Mouse (Mus musculus): ENCODE measurements around the gene Lgals3bp. TPM values are rescaled to one million over a fixed set of nuclear protein-coding genes. Genes with fewer than 3 reads are reported as not detected.

Gene Lgals3bp
- total and polyA plus RNA-seq, 3 experiments: 3.0 to 18.3 TPM; not detected in 1

- Histone ChIP-seq H3K27me3 (ENCODE audit: control insufficient read depth in 1 of 2, insufficient read depth in 2 of 2, low read length in 2 of 2) (peaks cover 2 to 5% of the 10 kb centered on the region in 2 experiments; a peak in 3 of 4 replicates), H3K79me2 (ENCODE audit: control insufficient read depth, insufficient read depth, low read length, poor library complexity) (no peaks in the 10 kb centered on the region), H3K4me1 (ENCODE audit: control insufficient read depth in 1 of 2, insufficient read depth in 2 of 2, low read length in 2 of 2) (peaks cover 6 to 13% of the 10 kb centered on the region in 2 experiments; a peak in 3 of 4 replicates), H3K4me3 (ENCODE audit: control insufficient read depth in 1 of 2, insufficient read depth in 1 of 2, low read depth in 2 of 2, low read length in 2 of 2) (no peak overlapping the region), H3K36me3 (ENCODE audit: control insufficient read depth in 1 of 2, insufficient read depth in 2 of 2, low read length in 2 of 2) (peaks cover 0 to 10% of the 10 kb centered on the region in 2 experiments; a peak in 2 of 4 replicates), H3K9ac (ENCODE audit: control insufficient read depth, low read depth, low read length, poor library complexity, severe bottlenecking) (no peak overlapping the region), H3K9me3 (replicated peaks; ENCODE audit: insufficient read depth, low read length) (no peaks in the 10 kb centered on the region), H3K27ac (ENCODE audit: control insufficient read depth, low read depth, low read length) (no peak overlapping the region)
- TF ChIP-seq ZNF384 (IDR thresholded peaks at IDR 0.05; ENCODE audit: low read depth, low read length): no peak
- TF ChIP-seq GATA1 (IDR thresholded peaks at IDR 0.05; ENCODE audit: low read depth, low read length): no peak
- TF ChIP-seq POLR2AphosphoS5 (IDR thresholded peaks at IDR 0.05; ENCODE audit: borderline replicate concordance, low read depth, low read length): no peak
- TF ChIP-seq JUND (IDR thresholded peaks at IDR 0.05; ENCODE audit: low read depth, low read length): no peak
- no peak for TF ChIP-seq TBP (IDR thresholded peaks at IDR 0.05; ENCODE audit: low read depth, low read length)
- TF ChIP-seq MYB (IDR thresholded peaks at IDR 0.05; ENCODE audit: low read depth, low read length): no peak
- no peak for TF ChIP-seq ZC3H11A (IDR thresholded peaks at IDR 0.05; ENCODE audit: low read depth, low read length)
- no peak for TF ChIP-seq KAT2A (conservative IDR thresholded peaks at IDR 0.05; ENCODE audit: low read depth, low read length)
- TF ChIP-seq MEF2A (IDR thresholded peaks at IDR 0.05; ENCODE audit: extremely low read depth, insufficient replicate concordance, low read depth, low read length, poor library complexity, severe bottlenecking): no peak
- no peak for TF ChIP-seq HCFC1 (IDR thresholded peaks at IDR 0.05; ENCODE audit: low read depth, low read length)
- TF ChIP-seq RAD21 (IDR thresholded peaks at IDR 0.05; ENCODE audit: low read depth, low read length): no peak
- no peak for TF ChIP-seq MAX (IDR thresholded peaks at IDR 0.05; ENCODE audit: low read length)
- no peak for TF ChIP-seq E2F4 (IDR thresholded peaks at IDR 0.05; ENCODE audit: borderline replicate concordance, low read depth, low read length)
- TF ChIP-seq ZKSCAN1 (IDR thresholded peaks at IDR 0.05; ENCODE audit: low read depth, low read length): no peak
- TF ChIP-seq CHD1 (IDR thresholded peaks at IDR 0.05; ENCODE audit: low read depth, low read length): no peak
- TF ChIP-seq BHLHE40 (IDR thresholded peaks at IDR 0.05; ENCODE audit: borderline replicate concordance, low read depth, low read length): no peak
- DNase-seq (ENCODE audit: low read depth, low spot score): no peak
These were observed 54.5 kb downstream of the Lgals3bp start for GRCm38 (mm10) chr11:118347391-118347790.

- peaks cover 2 to 8% of the 10 kb centered on the region in 2 experiments; a peak in 3 of 4 replicates for H3K27me3 ChIP-seq (ENCODE audit: control insufficient read depth in 1 of 2, insufficient read depth in 2 of 2, low read length in 2 of 2)
- H3K27ac ChIP-seq (ENCODE audit: control insufficient read depth, low read depth, low read length): no peak overlapping the region
- H3K4me3 ChIP-seq (ENCODE audit: control insufficient read depth in 1 of 2, insufficient read depth in 1 of 2, low read depth in 2 of 2, low read length in 2 of 2): no peak overlapping the region
- H3K9ac ChIP-seq (ENCODE audit: control insufficient read depth, low read depth, low read length, poor library complexity, severe bottlenecking): no peak overlapping the region
- H3K9me3 ChIP-seq (replicated peaks; ENCODE audit: insufficient read depth, low read length): no peaks in the 10 kb centered on the region
- peaks cover 0 to 10% of the 10 kb centered on the region in 2 experiments; a peak in 2 of 4 replicates for H3K36me3 ChIP-seq (ENCODE audit: control insufficient read depth in 1 of 2, insufficient read depth in 2 of 2, low read length in 2 of 2)
- no peak for TF ChIP-seq MAX (IDR thresholded peaks at IDR 0.05; ENCODE audit: low read length)
- no peak for TF ChIP-seq MYB (IDR thresholded peaks at IDR 0.05; ENCODE audit: low read depth, low read length)
- TF ChIP-seq MEF2A (IDR thresholded peaks at IDR 0.05; ENCODE audit: extremely low read depth, insufficient replicate concordance, low read depth, low read length, poor library complexity, severe bottlenecking): no peak
- no peak for TF ChIP-seq UBTF (IDR thresholded peaks at IDR 0.05; ENCODE audit: borderline replicate concordance, insufficient read depth, low read depth, low read length)
- no peak for TF ChIP-seq POLR2A (IDR thresholded peaks at IDR 0.05; ENCODE audit: control insufficient read depth in 1 of 2, insufficient read depth in 1 of 2, low read depth in 1 of 2, low read length in 2 of 2, poor library complexity in 1 of 2)
- no peak for TF ChIP-seq USF2 (IDR thresholded peaks at IDR 0.05; ENCODE audit: borderline replicate concordance in 1 of 2, insufficient read depth in 1 of 2, low read depth in 1 of 2, low read length in 2 of 2)
- TF ChIP-seq EP300 (IDR thresholded peaks at IDR 0.05; ENCODE audit: low read depth in 1 of 2, low read length in 2 of 2): no peak
- TF ChIP-seq RAD21 (IDR thresholded peaks at IDR 0.05; ENCODE audit: low read depth, low read length): no peak
- TF ChIP-seq POLR2AphosphoS2 (IDR thresholded peaks at IDR 0.05; ENCODE audit: low read length): no peak
- peaks cover 6 to 13% of the 10 kb centered on the region in 2 experiments; a peak in 3 of 4 replicates for H3K4me1 ChIP-seq (ENCODE audit: control insufficient read depth in 1 of 2, insufficient read depth in 2 of 2, low read length in 2 of 2)
- H3K79me2 ChIP-seq (ENCODE audit: control insufficient read depth, insufficient read depth, low read length, poor library complexity): no peaks in the 10 kb centered on the region
- DNase-seq (ENCODE audit: low read depth, low spot score): peak; percentile 23
These were observed 55.3 kb downstream of the Lgals3bp start for GRCm38 (mm10) chr11:118346395-118347096.

Data from MEL (cell line).